Mouse (Mus musculus): ENCODE data around the gene Pcx. TPM values are rescaled to one million over a fixed set of nuclear protein-coding genes. Genes with fewer than 3 reads are reported as not detected.

The Pcx gene
- polyA plus RNA-seq, 1 experiment from 2014 or later, result 14.1 TPM

GRCm38 (mm10) chr19:4613464-4614304 is 103.4 kb downstream of the Pcx start:
- H3K9ac ChIP-seq (ENCODE audit: low read length), result no peak overlapping the region
- no peak for ATAC-seq (replicated peaks; ENCODE audit: extremely low read depth, insufficient read depth, low FRiP score)
- no peaks in the 10 kb centered on the region for H3K9me3 ChIP-seq (replicated peaks; ENCODE audit: control insufficient read depth, low read length)
- peaks cover 10% of the 10 kb centered on the region for H3K36me3 ChIP-seq (ENCODE audit: control insufficient read depth, insufficient read depth)
- H3K27ac ChIP-seq (ENCODE audit: low read length), result no peak overlapping the region
- H3K4me3 ChIP-seq (ENCODE audit: low read length), result no peak overlapping the region
- H3K27me3 ChIP-seq (ENCODE audit: control insufficient read depth, insufficient read depth, low read length), result 0 out of 2 replicates have a peak, but pooled peaks cover 2% of the 10 kb centered on the region
- no peak overlapping the region; the same call in 1 of the 2 replicates for H3K4me2 ChIP-seq (ENCODE audit: low read depth, low read length)
- WGBS, result 91% methylated on average over 33 of the region's 33 CpGs
- peaks cover 6% of the 10 kb centered on the region for H3K4me1 ChIP-seq (ENCODE audit: control insufficient read depth, insufficient read depth, low read length)

GRCm38 (mm10) chr19:4614305-4615150 is 104.3 kb downstream of the Pcx start:
- 23% methylated on average over 36 of the region's 49 CpGs for WGBS
- Histone ChIP-seq H3K36me3 (ENCODE audit: control insufficient read depth, insufficient read depth) (peaks cover 10% of the 10 kb centered on the region), H3K9me3 (replicated peaks; ENCODE audit: control insufficient read depth, low read length) (no peaks in the 10 kb centered on the region), H3K27me3 (ENCODE audit: control insufficient read depth, insufficient read depth, low read length) (0 out of 2 replicates have a peak, but pooled peaks cover 2% of the 10 kb centered on the region), H3K9ac (ENCODE audit: low read length) (peak overlapping the region; percentile 83), H3K4me3 (ENCODE audit: low read length) (peak overlapping the region; percentile 82), H3K4me1 (ENCODE audit: control insufficient read depth, insufficient read depth, low read length) (peaks cover 6% of the 10 kb centered on the region), H3K27ac (ENCODE audit: low read length) (peak overlapping the region; percentile 75), H3K4me2 (ENCODE audit: low read depth, low read length) (peak overlapping the region; percentile 78)
- no peak for ATAC-seq (replicated peaks; ENCODE audit: extremely low read depth, insufficient read depth, low FRiP score)

GRCm38 (mm10) chr19:4615151-4616093 is 105.2 kb downstream of the Pcx start, which contains the start of gene Lrfn4:
Gene Lrfn4, minus strand, starts transcription at chr19:4615667.
- no peaks in the 10 kb centered on the region for H3K9me3 ChIP-seq (replicated peaks; ENCODE audit: control insufficient read depth, low read length)
- 0 out of 2 replicates have a peak, but pooled peaks cover 2% of the 10 kb centered on the region for H3K27me3 ChIP-seq (ENCODE audit: control insufficient read depth, insufficient read depth, low read length)
- H3K4me1 ChIP-seq (ENCODE audit: control insufficient read depth, insufficient read depth, low read length), result peaks cover 4% of the 10 kb centered on the region
- peak within 1 kb of the TSS; percentile 83 for H3K9ac ChIP-seq (ENCODE audit: low read length)
- peak; percentile 93 for ATAC-seq (replicated peaks; ENCODE audit: extremely low read depth, insufficient read depth, low FRiP score)
- H3K4me2 ChIP-seq (ENCODE audit: low read depth, low read length), result peak within 1 kb of the TSS; percentile 78
- peaks cover 10% of the 10 kb centered on the region for H3K36me3 ChIP-seq (ENCODE audit: control insufficient read depth, insufficient read depth)
- WGBS, result under 1% methylated on average over 87 of the region's 87 CpGs
- H3K4me3 ChIP-seq (ENCODE audit: low read length), result peak within 1 kb of the TSS; percentile 82
- peak within 1 kb of the TSS; percentile 75 for H3K27ac ChIP-seq (ENCODE audit: low read length)

- Histone ChIP-seq H3K4me1 (ENCODE audit: control insufficient read depth, insufficient read depth, low read length) (peaks cover 4% of the 10 kb centered on the region), H3K4me3 (ENCODE audit: low read length) (no peak overlapping the region), H3K27me3 (ENCODE audit: control insufficient read depth, insufficient read depth, low read length) (0 out of 2 replicates have a peak, but pooled peaks cover 2% of the 10 kb centered on the region), H3K9ac (ENCODE audit: low read length) (no peak overlapping the region), H3K27ac (ENCODE audit: low read length) (no peak overlapping the region), H3K36me3 (ENCODE audit: control insufficient read depth, insufficient read depth) (peaks cover 9% of the 10 kb centered on the region), H3K4me2 (ENCODE audit: low read depth, low read length) (no peak overlapping the region), H3K9me3 (replicated peaks; ENCODE audit: control insufficient read depth, low read length) (no peaks in the 10 kb centered on the region)
- 26% methylated on average over 4 of the region's 4 CpGs for WGBS
- no peak for ATAC-seq (replicated peaks; ENCODE audit: extremely low read depth, insufficient read depth, low FRiP score)
Measured at GRCm38 (mm10) chr19:4616546-4616945, 106.3 kb downstream of the Pcx start.

GRCm38 (mm10) chr19:4618183-4618582 is 107.9 kb downstream of the Pcx start:
- Histone ChIP-seq H3K4me2 (ENCODE audit: low read depth, low read length) (no peak overlapping the region), H3K9me3 (replicated peaks; ENCODE audit: control insufficient read depth, low read length) (no peaks in the 10 kb centered on the region), H3K9ac (ENCODE audit: low read length) (no peak overlapping the region), H3K4me1 (ENCODE audit: control insufficient read depth, insufficient read depth, low read length) (peaks cover 4% of the 10 kb centered on the region), H3K27me3 (ENCODE audit: control insufficient read depth, insufficient read depth, low read length) (0 out of 2 replicates have a peak, but pooled peaks cover 2% of the 10 kb centered on the region), H3K27ac (ENCODE audit: low read length) (no peak overlapping the region), H3K4me3 (ENCODE audit: low read length) (no peak overlapping the region), H3K36me3 (ENCODE audit: control insufficient read depth, insufficient read depth) (peaks cover 11% of the 10 kb centered on the region)
- whole genome bisulfite sequencing, result 32% methylated on average over 18 of the region's 18 CpGs
- no peak for ATAC-seq (replicated peaks; ENCODE audit: extremely low read depth, insufficient read depth, low FRiP score)

GRCm38 (mm10) chr19:4619461-4619860 is 109.2 kb downstream of the Pcx start:
- 74% methylated on average over 10 of the region's 10 CpGs for WGBS
- ATAC-seq (replicated peaks; ENCODE audit: extremely low read depth, insufficient read depth, low FRiP score), result no peak
- H3K27me3 ChIP-seq (ENCODE audit: control insufficient read depth, insufficient read depth, low read length), result 0 out of 2 replicates have a peak, but pooled peaks cover 2% of the 10 kb centered on the region
- H3K9me3 ChIP-seq (replicated peaks; ENCODE audit: control insufficient read depth, low read length), result no peaks in the 10 kb centered on the region
- H3K27ac ChIP-seq (ENCODE audit: low read length), result no peak overlapping the region
- H3K4me2 ChIP-seq (ENCODE audit: low read depth, low read length), result no peak overlapping the region
- H3K4me3 ChIP-seq (ENCODE audit: low read length), result no peak overlapping the region
- H3K4me1 ChIP-seq (ENCODE audit: control insufficient read depth, insufficient read depth, low read length), result peaks cover 2% of the 10 kb centered on the region
- no peak overlapping the region for H3K9ac ChIP-seq (ENCODE audit: low read length)
- H3K36me3 ChIP-seq (ENCODE audit: control insufficient read depth, insufficient read depth), result peaks cover 17% of the 10 kb centered on the region

GRCm38 (mm10) chr19:4620721-4621120 is 110.4 kb downstream of the Pcx start:
- Histone ChIP-seq H3K9ac (ENCODE audit: low read length) (no peak overlapping the region), H3K4me1 (ENCODE audit: control insufficient read depth, insufficient read depth, low read length) (peaks cover 6% of the 10 kb centered on the region), H3K27me3 (ENCODE audit: control insufficient read depth, insufficient read depth, low read length) (0 out of 2 replicates have a peak, but pooled peaks cover 2% of the 10 kb centered on the region), H3K4me2 (ENCODE audit: low read depth, low read length) (no peak overlapping the region), H3K9me3 (replicated peaks; ENCODE audit: control insufficient read depth, low read length) (no peaks in the 10 kb centered on the region), H3K27ac (ENCODE audit: low read length) (no peak overlapping the region), H3K36me3 (ENCODE audit: control insufficient read depth, insufficient read depth) (peaks cover 17% of the 10 kb centered on the region), H3K4me3 (ENCODE audit: low read length) (no peak overlapping the region)
- no peak for ATAC-seq (replicated peaks; ENCODE audit: extremely low read depth, insufficient read depth, low FRiP score)
- WGBS, result 91% methylated on average over 7 of the region's 7 CpGs

GRCm38 (mm10) chr19:4622780-4623179 is 112.5 kb downstream of the Pcx start:
- Histone ChIP-seq H3K9me3 (replicated peaks; ENCODE audit: control insufficient read depth, low read length) (no peaks in the 10 kb centered on the region), H3K9ac (ENCODE audit: low read length) (no peak overlapping the region), H3K36me3 (ENCODE audit: control insufficient read depth, insufficient read depth) (peaks cover 17% of the 10 kb centered on the region), H3K27me3 (ENCODE audit: control insufficient read depth, insufficient read depth, low read length) (0 out of 2 replicates have a peak, but pooled peaks cover 2% of the 10 kb centered on the region), H3K4me2 (ENCODE audit: low read depth, low read length) (no peak overlapping the region), H3K27ac (ENCODE audit: low read length) (no peak overlapping the region), H3K4me3 (ENCODE audit: low read length) (no peak overlapping the region), H3K4me1 (ENCODE audit: control insufficient read depth, insufficient read depth, low read length) (peaks cover 16% of the 10 kb centered on the region)
- no peak for ATAC-seq (replicated peaks; ENCODE audit: extremely low read depth, insufficient read depth, low FRiP score)
- WGBS, result 84% methylated on average over 5 of the region's 5 CpGs
